Mouse (Mus musculus) cortical plate, adult 2 months (tissue): ENCODE measurements around the gene Phpt1.

Experiments used
- CTCF ChIP-seq: fragments of 200-500 bp; IDR thresholded peaks from 2 replicates; pipeline ENCODE4 v1.5.1; 2011; ENCODE audit warnings: mild to moderate bottlenecking, control low read depth, low read length; ENCODE audit not compliant: insufficient read depth; ENCODE audit errors: extremely low read depth
- POLR2A ChIP-seq: fragments of 200-500 bp; IDR thresholded peaks from 2 replicates; pipeline ENCODE4 v1.6.1; 2011; ENCODE audit warnings: mild to moderate bottlenecking, low read length, control low read depth; ENCODE audit not compliant: insufficient read depth; ENCODE audit errors: extremely low read depth

DNA sequence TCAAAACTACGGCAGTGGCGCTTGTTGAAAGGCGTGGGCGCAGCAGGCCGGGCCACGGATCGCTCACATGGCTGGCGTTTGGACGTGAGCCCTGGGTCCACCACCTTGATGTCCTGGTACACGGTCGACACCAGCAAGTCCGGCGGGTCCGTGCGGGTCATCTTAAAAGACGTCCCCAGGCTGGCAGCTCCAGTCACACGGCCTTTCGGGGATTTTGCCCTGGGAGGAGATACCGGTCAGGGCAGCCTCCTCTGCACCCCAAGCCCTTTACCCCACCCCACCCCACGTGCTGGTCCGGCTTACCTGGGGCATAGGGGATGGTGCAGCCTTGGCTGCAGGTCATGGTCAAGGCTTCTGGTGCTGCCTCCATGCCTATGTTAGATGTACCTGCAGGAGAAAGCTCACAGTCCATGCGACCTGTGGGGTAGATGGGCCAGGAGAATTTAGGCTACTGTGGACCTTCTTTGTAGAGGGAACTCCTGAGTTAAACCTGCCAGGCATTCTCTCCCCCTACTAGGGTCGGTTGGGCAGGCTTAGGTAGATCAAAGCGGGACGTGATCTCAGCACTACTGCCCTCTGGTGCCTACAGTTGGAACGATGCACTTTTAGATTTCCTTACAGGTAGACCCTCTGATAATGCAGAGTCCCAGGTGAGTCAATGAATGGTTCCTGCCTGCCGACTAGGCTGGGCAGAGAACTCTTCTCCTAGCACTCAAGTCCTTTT lies 4.9 kb upstream of the Phpt1 start:
- peak; percentile 64 for TF ChIP-seq CTCF
- no peak for TF ChIP-seq POLR2A
